Mouse (Mus musculus) CH12.LX (cell line): ENCODE results near the gene Ahnak. TPM values are rescaled to one million over a fixed set of nuclear protein-coding genes. Genes with fewer than 3 reads are reported as not detected.

Experiments
- DNase-seq: peaks from one replicate; pipeline ENCODE4 v3.0.0-alpha.2; 2013; ENCODE audit errors: extremely low read depth
- H3K27ac ChIP-seq: 2 replicates; pipeline ENCODE4 v1.5.1; 2012; ENCODE audit warnings: low read depth, mild to moderate bottlenecking, control low read depth, moderate library complexity; ENCODE audit not compliant: insufficient read depth
- H3K27me3 ChIP-seq: replicated peaks from 2 replicates; pipeline ENCODE3; 2012; ENCODE audit warnings: inconsistent platforms
- H3K36me3 ChIP-seq, 2 experiments: replicated peaks in 1 of 2; 2 replicates each; pipeline versions ENCODE3 to v1.6.1; 2012; ENCODE audit warnings: inconsistent platforms in 1 of 2, low read length in 1 of 2, mild to moderate bottlenecking in 1 of 2, mixed read lengths in 1 of 2, moderate library complexity in 1 of 2; ENCODE audit not compliant: control insufficient read depth in 1 of 2, insufficient read depth in 1 of 2
- H3K4me1 ChIP-seq, 2 experiments: 2 replicates each; pipeline ENCODE4 v1.6.1; 2012; ENCODE audit warnings: inconsistent platforms in 1 of 2, moderate library complexity in 1 of 2; ENCODE audit not compliant: insufficient read depth in 2 of 2, control insufficient read depth in 1 of 2
- H3K4me2 ChIP-seq: 2 replicates; pipeline ENCODE4 v1.6.1; 2012; ENCODE audit warnings: low read depth, mild to moderate bottlenecking, control low read depth; ENCODE audit not compliant: poor library complexity, insufficient read depth, severe bottlenecking
- H3K4me3 ChIP-seq, 3 experiments: fragments of 150-350 bp in 1 of 3; sonication (generic) in 1 of 3; replicated peaks in 1 of 3; 2 replicates each; pipeline versions ENCODE3 to v1.5.1; 2011 to 2012; ENCODE audit warnings: low read depth in 2 of 3, low read length in 2 of 3, mild to moderate bottlenecking in 2 of 3, moderate library complexity in 2 of 3, control low read depth in 1 of 3, improper control_type of control experiment in 1 of 3, inconsistent platforms in 1 of 3, mixed read lengths in 1 of 3; ENCODE audit not compliant: poor library complexity in 1 of 3
- H3K79me2 ChIP-seq: replicated peaks from 2 replicates; pipeline ENCODE4 v1.6.1; 2012; ENCODE audit warnings: mild to moderate bottlenecking, moderate library complexity; ENCODE audit not compliant: control insufficient read depth, poor library complexity, insufficient read depth, severe bottlenecking; ENCODE audit errors: extremely low read depth
- H3K9ac ChIP-seq: 2 replicates; pipeline ENCODE4 v1.6.1; 2012; ENCODE audit warnings: low read depth, mild to moderate bottlenecking, control low read depth, moderate library complexity; ENCODE audit not compliant: insufficient read depth
- H3K9me3 ChIP-seq: replicated peaks from 2 replicates; pipeline ENCODE3; 2012; ENCODE audit warnings: low read length, inconsistent platforms, mixed read lengths
- BHLHE40 ChIP-seq: IDR thresholded peaks from 2 replicates; pipeline ENCODE4 v1.6.1; 2011; ENCODE audit warnings: mild to moderate bottlenecking, low read depth, low read length, improper control_type of control experiment
- CHD2 ChIP-seq: IDR thresholded peaks from 2 replicates; pipeline ENCODE4 v1.6.1; 2011; ENCODE audit warnings: low read length, improper control_type of control experiment
- CTCF ChIP-seq, 2 experiments: IDR thresholded peaks in 1 of 2; conservative IDR thresholded peaks in 1 of 2; 2 replicates each; pipeline ENCODE4 v1.5.1; 2011 to 2012; ENCODE audit warnings: low read depth in 2 of 2, low read length in 2 of 2, improper control_type of control experiment in 1 of 2, inconsistent platforms in 1 of 2, mild to moderate bottlenecking in 1 of 2, moderate library complexity in 1 of 2
- EP300 ChIP-seq: IDR thresholded peaks from 2 replicates; pipeline ENCODE4 v1.6.1; 2011; ENCODE audit warnings: low read length, improper control_type of control experiment
- ETS1 ChIP-seq: conservative IDR thresholded peaks from 2 replicates; pipeline ENCODE4 v1.6.1; 2012; ENCODE audit warnings: low read depth, mild to moderate bottlenecking, inconsistent platforms, low read length, improper control_type of control experiment, moderate library complexity
- GABPA ChIP-seq: IDR thresholded peaks from 2 replicates; pipeline ENCODE4 v1.6.1; 2012; ENCODE audit warnings: low read depth, low read length, improper control_type of control experiment, inconsistent platforms; ENCODE audit not compliant: insufficient replicate concordance
- HCFC1 ChIP-seq: IDR thresholded peaks from 2 replicates; pipeline ENCODE4 v1.6.1; 2012; ENCODE audit warnings: low read depth, mild to moderate bottlenecking, inconsistent platforms, low read length, improper control_type of control experiment
- IRF4 ChIP-seq: IDR thresholded peaks from 2 replicates; pipeline ENCODE4 v1.6.1; 2014; ENCODE audit warnings: low read depth, mild to moderate bottlenecking, inconsistent platforms, low read length, improper control_type of control experiment
- JUN ChIP-seq: IDR thresholded peaks from 2 replicates; pipeline ENCODE4 v1.6.1; 2011; ENCODE audit warnings: low read depth, mild to moderate bottlenecking, low read length, improper control_type of control experiment, moderate library complexity; ENCODE audit not compliant: insufficient read depth
- JUND ChIP-seq: conservative IDR thresholded peaks from 2 replicates; pipeline ENCODE4 v1.6.1; 2011; ENCODE audit warnings: low read depth, low read length, improper control_type of control experiment
- MAZ ChIP-seq: IDR thresholded peaks from 2 replicates; pipeline ENCODE4 v1.6.1; 2012; ENCODE audit warnings: low read depth, mild to moderate bottlenecking, inconsistent platforms, low read length, improper control_type of control experiment, moderate library complexity
- MEF2A ChIP-seq: IDR thresholded peaks from 2 replicates; pipeline ENCODE4 v1.6.1; 2014; ENCODE audit warnings: low read depth, mild to moderate bottlenecking, inconsistent platforms, low read length, improper control_type of control experiment, borderline replicate concordance
- MYC ChIP-seq: IDR thresholded peaks from 2 replicates; pipeline ENCODE4 v1.6.1; 2011; ENCODE audit warnings: low read depth, mild to moderate bottlenecking, improper control_type of control experiment, low read length
- NRF1 ChIP-seq: IDR thresholded peaks from 2 replicates; pipeline ENCODE4 v1.6.1; 2014; ENCODE audit warnings: low read depth, mild to moderate bottlenecking, inconsistent platforms, low read length, improper control_type of control experiment, moderate library complexity
- POLR2A ChIP-seq: IDR thresholded peaks from 2 replicates; pipeline ENCODE4 v1.6.1; 2011; ENCODE audit warnings: low read depth, mild to moderate bottlenecking, improper control_type of control experiment, low read length
- POLR2AphosphoS2 ChIP-seq: IDR thresholded peaks from 2 replicates; pipeline ENCODE4 v1.6.1; 2011; ENCODE audit warnings: low read depth, low read length, improper control_type of control experiment
- RAD21 ChIP-seq: IDR thresholded peaks from 2 replicates; pipeline ENCODE4 v1.6.1; 2011; ENCODE audit warnings: low read depth, mild to moderate bottlenecking, low read length, improper control_type of control experiment, moderate library complexity
- SIN3A ChIP-seq: IDR thresholded peaks from 2 replicates; pipeline ENCODE4 v1.6.1; 2012; ENCODE audit warnings: low read length, improper control_type of control experiment, inconsistent platforms
- SMC3 ChIP-seq: IDR thresholded peaks from 2 replicates; pipeline ENCODE4 v1.6.1; 2011; ENCODE audit warnings: low read depth, low read length, improper control_type of control experiment
- TBP ChIP-seq: conservative IDR thresholded peaks from 2 replicates; pipeline ENCODE4 v1.6.1; 2011; ENCODE audit warnings: low read depth, low read length, improper control_type of control experiment
- TCF12 ChIP-seq: IDR thresholded peaks from 2 replicates; pipeline ENCODE4 v1.6.1; 2014; ENCODE audit warnings: low read depth, mild to moderate bottlenecking, inconsistent platforms, low read length, improper control_type of control experiment
- UBTF ChIP-seq: IDR thresholded peaks from 2 replicates; pipeline ENCODE4 v1.6.1; 2012; ENCODE audit warnings: low read depth, mild to moderate bottlenecking, inconsistent platforms, low read length, improper control_type of control experiment, moderate library complexity
- ZMIZ1 ChIP-seq: IDR thresholded peaks from 2 replicates; pipeline ENCODE4 v1.6.1; 2012; ENCODE audit warnings: low read depth, mild to moderate bottlenecking, inconsistent platforms, low read length, improper control_type of control experiment
- ZNF384 ChIP-seq: IDR thresholded peaks from 2 replicates; pipeline ENCODE4 v1.6.1; 2012; ENCODE audit warnings: low read depth, low read length, improper control_type of control experiment, inconsistent platforms
- dilution Hi-C: fragments of 300-500 bp; cut with MboI; formaldehyde crosslinking; loops from 2 replicates; pipeline ENCODE4 v1.14.3; 2020; ENCODE audit warnings: low sequenced_read_pairs; ENCODE audit not compliant: extremely low pct_unique_long_range_greater_than_20kb, extremely low pct_ligation_motif_present
- in situ Hi-C: fragments of 300-500 bp; cut with MboI; formaldehyde crosslinking; loops from 3 replicates; pipeline ENCODE4 v1.14.3; 2019; ENCODE audit warnings: low sequenced_read_pairs, low pct_ligation_motif_present, low pct_unique_long_range_greater_than_20kb, mixed read lengths
- polyA plus RNA-seq: library from polyadenylated mRNA; unstranded; fragments of >175 nt; gene quantifications from 2 replicates; pipeline ENCODE4 v1.2.1, GENCODE M21; 2012; ENCODE audit warnings: low read depth; ENCODE audit not compliant: insufficient read length
- total RNA-seq, 2 experiments: library from RNA; depleted of rRNA; stranded (reverse); fragments of 300-350 nt in 1 of 2; fragments of >200 nt in 1 of 2; gene quantifications; 2 replicates each; pipeline ENCODE4 v1.2.3; 2012 to 2014

Ahnak gene
- total and polyA plus RNA-seq, 3 experiments, result 1.7 to 21.7 (median 1.8) TPM

DNA sequence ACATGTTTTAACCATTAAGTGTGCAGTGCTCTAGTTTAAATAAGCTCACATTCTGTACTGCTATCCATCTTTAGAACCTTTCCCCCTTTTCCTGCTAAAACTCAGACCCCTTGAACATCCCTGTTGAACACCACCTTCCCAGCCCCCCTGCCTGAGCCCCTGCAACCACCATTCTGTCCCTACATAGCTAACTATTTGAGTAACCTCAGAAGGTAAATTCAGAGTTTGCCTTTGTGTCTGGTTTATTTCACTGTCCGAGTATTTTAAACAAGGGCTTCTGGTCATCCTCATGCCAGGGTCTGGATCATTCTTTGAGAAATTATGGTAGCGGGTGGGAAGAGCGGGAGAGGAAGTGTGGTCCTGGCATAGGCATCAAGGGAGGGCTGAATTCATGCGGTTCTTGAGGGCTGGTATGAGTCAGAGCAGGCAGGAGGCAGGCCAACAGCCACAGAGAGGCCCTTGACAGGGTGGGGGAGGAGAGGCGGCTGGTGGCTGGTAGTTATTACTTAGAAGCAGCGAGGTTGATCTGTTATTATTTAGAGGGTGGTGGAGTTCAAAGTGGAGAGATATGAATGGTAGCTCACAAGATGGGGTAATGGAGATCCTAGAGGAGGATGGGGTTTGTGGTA, 63.8 kb downstream of the Ahnak start:
- Histone ChIP-seq H3K79me2 (no peaks in the 10 kb centered on the region), H3K27ac (peak overlapping the region; percentile 79), H3K36me3 (no peaks in the 10 kb centered on the region), H3K9ac (peak overlapping the region; percentile 38), H3K4me1 (peaks cover 23 to 57% of the 10 kb centered on the region in 2 experiments), H3K27me3 (no peaks in the 10 kb centered on the region), H3K4me3 (no peak overlapping the region), H3K4me2 (peak overlapping the region; percentile 76), H3K9me3 (peaks cover 7% of the 10 kb centered on the region)
- in situ Hi-C loops (loop anchor here (10.0 kb wide), 1 partner anchor 58 kb away; no protein-coding TSS in a partner anchor), dilution Hi-C loops (no loop called here)
- DNase-seq, result peak; percentile 84
- peak; percentile 57; the same call in 1 of the 2 replicates for TF ChIP-seq MYC
- peak; percentile 3 for TF ChIP-seq RAD21
- TF ChIP-seq TBP, result no peak
- TF ChIP-seq ETS1, result peak; percentile 76
- peak; percentile 85 for TF ChIP-seq MEF2A
- TF ChIP-seq TCF12, result peak; percentile 82
- no peak for TF ChIP-seq CTCF (conservative IDR thresholded peaks at IDR 0.05 in 1 of 2, IDR thresholded peaks at IDR 0.05 in 1 of 2; ENCODE audit: low read depth in 2 of 2, low read length in 2 of 2)
- 0 out of 2 replicates have a peak, but pooled peaks have one; percentile 49 for TF ChIP-seq SIN3A
- TF ChIP-seq NRF1, result peak; percentile 11; the same call in 1 of the 2 replicates
- TF ChIP-seq HCFC1, result 0 out of 2 replicates have a peak, but pooled peaks have one; percentile 29
- TF ChIP-seq MAZ, result peak; percentile 85
- peak; percentile 68 for TF ChIP-seq JUN
- TF ChIP-seq EP300, result peak; percentile 92
- peak; percentile 44 for TF ChIP-seq SMC3
- peak; percentile 36; the same call in 1 of the 2 replicates for TF ChIP-seq POLR2A
- peak; percentile 23; the same call in 1 of the 2 replicates for TF ChIP-seq ZNF384
- TF ChIP-seq BHLHE40, result peak; percentile 75
- no peak for TF ChIP-seq POLR2AphosphoS2
- no peak for TF ChIP-seq GABPA
- no peak for TF ChIP-seq UBTF
- peak; percentile 93 for TF ChIP-seq CHD2
- TF ChIP-seq JUND, result peak; percentile 81
- peak; percentile 96 for TF ChIP-seq IRF4
- no peak for TF ChIP-seq ZMIZ1
